Mouse (Mus musculus): ENCODE measurements around the gene Pigp. TPM values are rescaled to one million over a fixed set of nuclear protein-coding genes. Genes with fewer than 3 reads are reported as not detected.

Pigp gene
- 20.1 and 23.7 TPM in 2 replicates for polyA plus RNA-seq (2012; rRNA removed; ENCODE audit: low replicate concordance)

GRCm38 (mm10) chr16:94371301-94371931, at the start of gene Pigp:
Gene Pigp, minus strand, starts transcription at chr16:94371842.

GRCm38 (mm10) chr16:94370173-94370914, 1.3 kb downstream of the Pigp start, which contains the start of gene Ttc3:
Gene Ttc3, plus strand, starts transcription at chr16:94370618.

GRCm38 (mm10) chr16:94327781-94328711, 43.6 kb downstream of the Pigp start, which contains the start of gene Ripply3:
Gene Ripply3, plus strand, starts transcription at chr16:94328420.

GRCm38 (mm10) chr16:94313229-94314030, 58.2 kb downstream of the Pigp start, which contains the start of gene Hlcs:
Gene Hlcs, minus strand, starts transcription at chr16:94313571.

Other genes with a start within 250 kb of the Pigp start
- gene Hlcs, start 58.3 kb downstream of the Pigp start, polyA plus RNA-seq (2012; rRNA removed; ENCODE audit: low replicate concordance): 2.4 and 3.3 TPM in 2 replicates
- 1.3 and 2.2 TPM in 2 replicates for gene Ripply3, start 43.4 kb downstream of the Pigp start, polyA plus RNA-seq (2012; rRNA removed; ENCODE audit: low replicate concordance)
- 5.9 and 9.4 TPM in 2 replicates for gene Ttc3, start 1.2 kb downstream of the Pigp start, polyA plus RNA-seq (2012; rRNA removed; ENCODE audit: low replicate concordance)
- 15.4 and 16.1 TPM in 2 replicates for gene Vps26c, start 155.0 kb upstream of the Pigp start, polyA plus RNA-seq (2012; rRNA removed; ENCODE audit: low replicate concordance)
- 19.1 and 22.0 TPM in 2 replicates for gene Dyrk1a, start 198.2 kb upstream of the Pigp start, polyA plus RNA-seq (2012; rRNA removed; ENCODE audit: low replicate concordance)